Comparison of ENCODE assay signal across 8 mouse cellular contexts in the genomic region with DNA sequence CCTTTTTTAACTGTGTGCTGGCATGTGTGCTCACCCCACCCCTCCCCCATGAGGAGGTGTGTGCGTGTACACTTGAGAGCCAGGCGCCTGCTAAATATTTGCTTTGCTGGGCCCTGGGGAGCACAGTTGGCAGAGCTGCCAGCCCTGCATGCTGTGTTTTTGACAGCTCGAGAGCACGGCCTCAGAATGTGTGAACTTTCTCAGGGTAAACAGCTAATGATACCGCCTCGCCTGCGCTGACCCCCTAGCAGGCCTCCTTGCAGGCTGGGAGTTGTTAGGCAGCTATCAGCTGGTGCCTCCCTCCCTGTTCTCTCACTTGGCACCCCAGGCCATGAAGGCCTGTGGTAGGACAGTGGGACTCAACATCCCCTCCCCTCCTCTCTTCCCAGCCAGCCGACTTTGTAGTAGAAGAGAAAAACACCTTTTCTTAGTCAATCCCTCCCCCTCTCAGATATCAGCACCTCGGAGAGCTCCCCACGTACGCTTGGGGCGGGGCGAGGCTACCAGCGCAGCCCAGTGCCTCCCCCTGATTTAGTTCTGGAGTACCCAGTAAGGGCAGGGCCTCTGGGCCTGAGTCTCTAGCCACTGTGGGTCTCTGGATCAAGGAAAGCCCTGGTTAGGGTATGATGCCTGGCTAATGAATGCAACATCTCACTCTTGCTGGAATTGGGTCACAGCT.
DNase-seq lines count a peak whose midpoint lies in the region; ATAC-seq and TF ChIP-seq lines count a peak whose summit lies in the region.

No protein-coding gene starts in this region.

- H3K9me3 ChIP-seq in hindbrain, embryonic 11.5 days (ENCODE audit: control insufficient read depth, low read length), result no peaks in the 10 kb centered on the region
- H3K9me3 ChIP-seq in hindbrain, embryonic 12.5 days (replicated peaks), result no peaks in the 10 kb centered on the region

- no peak overlapping the region for H3K27ac ChIP-seq in hindbrain, embryonic 11.5 days (ENCODE audit: low read depth, low read length)
- no peak overlapping the region for H3K27ac ChIP-seq in hindbrain, embryonic 12.5 days
- H3K27ac ChIP-seq in layer of hippocampus, adult 2 months, result no peak overlapping the region

- H3K4me3 ChIP-seq in hindbrain, embryonic 11.5 days (ENCODE audit: low read depth, low read length), result no peak overlapping the region
- no peak overlapping the region for H3K4me3 ChIP-seq in hindbrain, embryonic 12.5 days
- no peak overlapping the region for H3K4me3 ChIP-seq in layer of hippocampus, adult 2 months

- intact Hi-C loops in heart, postnatal 14 days (cut with DNase I), result no loop called here
- intact Hi-C loops in gastrocnemius, postnatal 36 days (cut with DNase I), result no loop called here

- 0 out of 2 replicates have a peak, but pooled peaks have one; percentile 17 for ATAC-seq in hindbrain, embryonic 11.5 days (ENCODE audit: low FRiP score)
- ATAC-seq in hindbrain, embryonic 12.5 days (ENCODE audit: low FRiP score), result no peak
- ATAC-seq in megakaryocyte-erythroid progenitor cell, adult 5-6 weeks (replicated peaks; ENCODE audit: low FRiP score, low TSS enrichment, poor library complexity, severe bottlenecking), result peak; percentile 71

- no peak for TF ChIP-seq CTCF in brain, embryonic 14.5 days (IDR thresholded peaks at IDR 0.05; ENCODE audit: borderline replicate concordance, extremely low read depth, insufficient read depth, insufficient read length)
- no peak for TF ChIP-seq CTCF in layer of hippocampus, adult 2 months (conservative IDR thresholded peaks at IDR 0.05)

- DNase-seq in hindbrain, embryonic 11.5 days (ENCODE audit: low spot score), result peak; percentile 75
- DNase-seq in brain, embryonic 14.5 days (ENCODE audit: low read depth), result peak; percentile 83
- peak; percentile 41 to 58 for DNase-seq in heart, postnatal 14 days
- DNase-seq in cerebellum, postnatal 4 days (ENCODE audit: low spot score in 2 of 2), result no peak
- no peak for DNase-seq in layer of hippocampus, adult 2 months (ENCODE audit: low spot score in 2 of 2)
- DNase-seq in gastrocnemius, postnatal 36 days, result no peak

- no peak for TF ChIP-seq POLR2A in brain, embryonic 14.5 days (IDR thresholded peaks at IDR 0.05; ENCODE audit: borderline replicate concordance, extremely low read depth, insufficient read depth, insufficient read length, poor library complexity, severe bottlenecking)

- no peak overlapping the region for H3K9ac ChIP-seq in hindbrain, embryonic 11.5 days (ENCODE audit: low read depth, low read length)
- no peak overlapping the region for H3K9ac ChIP-seq in hindbrain, embryonic 12.5 days

- 0 out of 2 replicates have a peak, but pooled peaks cover 2% of the 10 kb centered on the region for H3K4me1 ChIP-seq in hindbrain, embryonic 11.5 days (replicated peaks; ENCODE audit: control insufficient read depth, insufficient read depth, low read length)
- H3K4me1 ChIP-seq in hindbrain, embryonic 12.5 days, result peaks cover 55% of the 10 kb centered on the region

- H3K36me3 ChIP-seq in hindbrain, embryonic 11.5 days (ENCODE audit: control insufficient read depth, insufficient read depth, low read length), result no peaks in the 10 kb centered on the region
- no peaks in the 10 kb centered on the region for H3K36me3 ChIP-seq in hindbrain, embryonic 12.5 days

- H3K27me3 ChIP-seq in hindbrain, embryonic 11.5 days (ENCODE audit: control insufficient read depth, insufficient read depth, low read length), result 0 out of 2 replicates have a peak, but pooled peaks cover 2% of the 10 kb centered on the region
- H3K27me3 ChIP-seq in hindbrain, embryonic 12.5 days, result peaks cover 29% of the 10 kb centered on the region

- 14% methylated on average over 14 of the region's 14 CpGs for WGBS in hindbrain, embryonic 11.5 days
- 10% methylated on average over 14 of the region's 14 CpGs for WGBS in hindbrain, embryonic 12.5 days

- no peak overlapping the region for H3K4me2 ChIP-seq in hindbrain, embryonic 11.5 days (replicated peaks; ENCODE audit: low read depth, low read length)
- H3K4me2 ChIP-seq in hindbrain, embryonic 12.5 days (replicated peaks), result no peak overlapping the region

Comparison
In these comparisons a context has a peak if more than half of its experiments do, and no peak if none do; other contexts are left out.
1. DNase-seq: peak in hindbrain, embryonic 11.5 days (single experiment), brain, embryonic 14.5 days (single experiment) and heart, postnatal 14 days (2 of 2); none in cerebellum, postnatal 4 days (0 of 2), layer of hippocampus, adult 2 months (0 of 2) and gastrocnemius, postnatal 36 days (0 of 2).